Mouse (Mus musculus) forebrain, embryonic 12.5 days (tissue): Measurements from ENCODE around the gene 2200002D01Rik. TPM values are rescaled to one million over a fixed set of nuclear protein-coding genes. Genes with fewer than 3 reads are reported as not detected.

Experiments used
- ATAC-seq: fragments of 200-750 bp; cut with Nextera tagmentation; 2 replicates; pipeline ENCODE4 v1.8.0; 2017; ENCODE audit warnings: moderate TSS enrichment; ENCODE audit not compliant: low FRiP score
- H3K27ac ChIP-seq: fragments of 300-500 bp; sonication (generic); 2 replicates; pipeline ENCODE4 v1.5.1; 2016; ENCODE audit warnings: mild to moderate bottlenecking
- H3K27me3 ChIP-seq: fragments of 300-500 bp; sonication (generic); 2 replicates; pipeline ENCODE4 v1.6.1; 2016; ENCODE audit warnings: mild to moderate bottlenecking
- H3K36me3 ChIP-seq: fragments of 300-500 bp; sonication (generic); replicated peaks from 2 replicates; pipeline ENCODE4 v1.6.1; 2016; ENCODE audit warnings: mild to moderate bottlenecking
- H3K4me1 ChIP-seq: fragments of 300-500 bp; sonication (generic); 2 replicates; pipeline ENCODE4 v1.6.1; 2016
- H3K4me2 ChIP-seq: fragments of 300-500 bp; sonication (generic); 2 replicates; pipeline ENCODE4 v1.6.1; 2016; ENCODE audit warnings: mild to moderate bottlenecking, moderate library complexity
- H3K4me3 ChIP-seq: fragments of 300-500 bp; sonication (generic); replicated peaks from 2 replicates; pipeline ENCODE4 v1.5.1; 2016; ENCODE audit warnings: mild to moderate bottlenecking
- H3K9ac ChIP-seq: fragments of 300-500 bp; sonication (generic); 2 replicates; pipeline ENCODE4 v1.6.1; 2016; ENCODE audit warnings: mild to moderate bottlenecking
- H3K9me3 ChIP-seq: fragments of 300-500 bp; sonication (generic); 2 replicates; pipeline ENCODE4 v1.6.1; 2016
- WGBS: fragments of 180-500 bp; shearing (Covaris S2); methylation state at CpG from one replicate; pipeline ENCODE4 v1.1.7; 2016; 5-methylcytosine and 5-hydroxymethylcytosine counted together
- polyA plus RNA-seq: library from polyadenylated mRNA; unstranded; fragments of >200 nt; fragmentation: Nextera tagmentation; extraction: Ambion mirVana; gene quantifications from 2 replicates; pipeline ENCODE4 v1.2.1, GENCODE M21; 2016

Gene 2200002D01Rik
- polyA plus RNA-seq, 1 experiment from 2014 or later = 1.4 TPM

DNA sequence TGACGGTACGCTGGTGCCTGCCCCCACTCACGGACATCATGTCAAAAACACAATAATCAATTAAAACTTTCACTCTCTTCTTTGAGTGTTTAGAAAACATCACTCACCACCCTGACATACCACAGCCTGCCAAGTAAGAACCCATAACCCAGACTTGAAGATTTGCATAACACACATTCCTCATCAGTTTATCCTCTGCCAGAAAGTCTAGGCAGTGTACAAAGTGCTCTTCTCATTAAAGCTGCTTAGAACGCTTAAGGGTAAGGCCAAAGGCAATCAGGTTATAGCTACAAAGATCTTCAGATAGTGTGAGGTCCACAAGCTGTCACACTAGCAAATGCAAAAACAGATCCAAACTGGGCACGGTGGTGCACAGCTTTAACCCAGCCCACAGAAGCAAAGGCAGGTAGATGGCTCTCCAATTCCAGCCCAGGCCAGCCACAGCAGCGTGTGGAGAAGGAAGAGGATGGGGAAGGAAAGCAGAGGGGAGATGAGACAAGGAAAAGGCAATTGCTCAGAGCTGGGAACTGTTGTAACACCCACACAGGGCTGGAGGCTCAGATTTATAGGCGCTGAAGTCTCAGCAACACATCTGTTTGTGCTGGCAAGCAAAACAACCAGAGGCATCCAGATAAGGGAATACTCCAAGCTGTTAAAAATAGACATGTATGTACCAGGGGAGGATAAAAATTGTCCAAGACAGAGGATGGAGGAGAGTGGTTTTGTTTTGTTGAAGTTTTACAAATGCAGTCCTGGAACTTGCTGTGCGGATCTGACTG lies 23.6 kb upstream of the 2200002D01Rik start:
- no peak overlapping the region for H3K27ac ChIP-seq
- ATAC-seq = no peak
- no peaks in the 10 kb centered on the region for H3K4me1 ChIP-seq
- H3K36me3 ChIP-seq = no peaks in the 10 kb centered on the region
- H3K9ac ChIP-seq = no peak overlapping the region
- H3K27me3 ChIP-seq = no peaks in the 10 kb centered on the region
- H3K4me3 ChIP-seq = no peak overlapping the region
- H3K4me2 ChIP-seq = no peak overlapping the region
- 88% methylated on average over 8 of the region's 8 CpGs for WGBS
- H3K9me3 ChIP-seq = no peaks in the 10 kb centered on the region

DNA sequence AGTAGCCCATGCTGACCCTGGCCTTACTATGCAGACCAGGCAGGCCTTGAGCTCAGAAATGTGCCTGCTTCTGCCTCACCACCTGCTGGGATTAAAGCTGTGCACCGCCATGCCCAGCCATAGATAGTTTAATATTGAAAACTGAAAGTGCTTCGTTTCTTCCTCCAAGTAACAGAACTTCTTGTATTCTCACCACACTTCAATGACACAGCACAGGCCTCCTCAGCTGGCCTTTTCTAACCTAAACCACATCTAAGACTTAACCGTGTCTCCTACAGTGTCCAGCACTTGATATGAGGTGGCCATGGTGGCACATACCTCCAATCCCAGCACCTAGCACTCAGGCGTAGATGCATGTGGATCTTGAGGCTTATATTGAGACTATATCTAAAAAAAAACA lies 22.2 kb upstream of the 2200002D01Rik start:
- no peaks in the 10 kb centered on the region for H3K9me3 ChIP-seq
- H3K27me3 ChIP-seq = no peaks in the 10 kb centered on the region
- 88% methylated on average over 4 of the region's 4 CpGs for WGBS
- no peak overlapping the region for H3K27ac ChIP-seq
- H3K4me3 ChIP-seq = no peak overlapping the region
- ATAC-seq = no peak
- H3K36me3 ChIP-seq = no peaks in the 10 kb centered on the region
- H3K4me1 ChIP-seq = no peaks in the 10 kb centered on the region
- H3K4me2 ChIP-seq = no peak overlapping the region
- H3K9ac ChIP-seq = no peak overlapping the region

DNA sequence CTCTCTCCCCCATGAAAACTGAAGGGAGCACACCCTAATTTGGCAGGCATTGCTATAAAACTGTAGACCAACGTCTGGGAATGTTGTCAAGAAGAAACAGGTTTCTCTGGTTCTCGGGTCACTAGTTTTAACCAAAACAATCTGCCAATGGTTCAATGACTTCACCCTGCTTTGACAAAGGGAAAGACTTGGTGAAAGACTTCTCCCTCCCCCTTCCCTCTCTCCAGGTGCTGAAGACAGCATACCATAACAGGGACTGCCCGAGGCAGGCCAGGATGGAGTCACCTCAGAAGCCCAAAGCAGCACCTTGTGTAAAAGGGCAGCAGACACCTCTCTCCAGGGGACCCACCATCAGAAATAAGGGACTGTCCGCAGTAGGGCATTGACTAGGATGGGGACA lies 18.7 kb upstream of the 2200002D01Rik start:
- H3K9ac ChIP-seq = no peak overlapping the region
- H3K27ac ChIP-seq = no peak overlapping the region
- H3K27me3 ChIP-seq = no peaks in the 10 kb centered on the region
- no peak overlapping the region for H3K4me3 ChIP-seq
- no peak overlapping the region for H3K4me2 ChIP-seq
- no peaks in the 10 kb centered on the region for H3K4me1 ChIP-seq
- H3K9me3 ChIP-seq = no peaks in the 10 kb centered on the region
- no peak for ATAC-seq
- no peaks in the 10 kb centered on the region for H3K36me3 ChIP-seq
- WGBS = 51% methylated on average over 4 of the region's 4 CpGs

DNA sequence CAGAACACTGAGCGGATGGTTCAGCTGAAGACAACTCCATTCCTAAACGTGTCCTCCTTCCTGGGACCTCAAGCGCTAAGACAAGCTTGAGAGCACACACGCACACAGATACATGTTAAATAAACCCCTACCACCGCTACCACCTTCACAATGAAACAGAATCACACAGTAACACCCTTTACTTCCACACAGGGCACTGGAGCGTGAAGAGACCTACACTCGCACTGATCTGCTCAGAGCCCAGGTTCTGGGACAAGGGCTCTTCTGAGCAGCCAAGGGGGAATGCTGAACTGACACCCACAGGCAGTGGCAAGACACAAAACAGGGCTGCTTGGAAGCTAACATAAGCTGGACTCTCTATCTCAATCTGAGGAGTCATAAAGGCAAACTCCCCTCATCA lies 17.4 kb upstream of the 2200002D01Rik start:
- Histone ChIP-seq H3K4me1 (no peaks in the 10 kb centered on the region), H3K27ac (no peak overlapping the region), H3K9me3 (no peaks in the 10 kb centered on the region), H3K27me3 (no peaks in the 10 kb centered on the region), H3K36me3 (no peaks in the 10 kb centered on the region), H3K4me3 (no peak overlapping the region), H3K9ac (no peak overlapping the region), H3K4me2 (no peak overlapping the region)
- no peak for ATAC-seq
- WGBS = 79% methylated on average over 7 of the region's 7 CpGs

DNA sequence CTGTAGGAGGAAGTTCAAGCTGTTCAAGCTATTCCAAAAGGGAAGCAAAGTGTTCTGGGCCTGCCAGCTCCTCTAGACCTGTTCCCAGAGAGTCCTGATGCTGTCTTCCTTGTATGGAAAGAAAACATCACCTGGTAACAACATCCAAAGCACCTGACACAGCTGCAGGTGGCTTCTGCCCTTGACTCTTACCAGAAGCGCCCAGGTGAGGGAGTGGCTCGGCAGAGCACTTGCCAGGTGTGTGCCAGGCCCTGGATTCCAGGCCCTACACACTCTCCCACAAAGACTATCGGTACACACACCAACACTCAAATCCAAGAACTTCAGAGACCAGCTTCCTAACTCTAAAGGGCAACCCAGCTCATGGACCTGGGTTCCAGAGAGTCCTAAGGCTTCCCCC lies 15.6 kb upstream of the 2200002D01Rik start:
- no peak overlapping the region for H3K9ac ChIP-seq
- no peak overlapping the region for H3K27ac ChIP-seq
- no peak overlapping the region for H3K4me3 ChIP-seq

DNA sequence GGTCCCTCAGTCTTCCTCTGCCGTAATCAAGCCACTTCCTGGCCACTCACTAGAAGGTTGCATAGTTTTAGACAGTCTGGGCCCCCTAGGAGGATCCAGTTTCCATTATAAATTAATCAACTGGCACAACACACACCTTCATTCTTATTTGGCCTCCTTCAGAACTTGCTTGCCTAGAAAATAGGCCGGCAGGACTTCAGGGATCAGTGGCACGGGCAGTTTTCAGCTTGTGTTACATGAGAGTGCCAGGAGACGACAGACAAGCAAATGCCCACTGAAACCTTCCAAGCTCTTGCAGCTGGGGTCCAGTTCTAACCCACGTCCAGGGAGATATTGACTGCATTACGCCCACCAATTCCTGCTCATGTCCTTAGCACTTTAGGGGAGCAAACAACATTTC lies 13.9 kb upstream of the 2200002D01Rik start:
- no peak overlapping the region for H3K9ac ChIP-seq
- H3K9me3 ChIP-seq = no peaks in the 10 kb centered on the region
- H3K4me2 ChIP-seq = no peak overlapping the region
- no peak for ATAC-seq
- no peak overlapping the region for H3K27ac ChIP-seq
- H3K4me3 ChIP-seq = no peak overlapping the region
- 85% methylated on average over 6 of the region's 6 CpGs for WGBS
- no peaks in the 10 kb centered on the region for H3K27me3 ChIP-seq
- no peaks in the 10 kb centered on the region for H3K36me3 ChIP-seq
- H3K4me1 ChIP-seq = peaks cover 22% of the 10 kb centered on the region

More for the DNA sequence above, 15.6 kb upstream of the 2200002D01Rik start:
- Histone ChIP-seq H3K36me3 (no peaks in the 10 kb centered on the region), H3K4me1 (peaks cover 14% of the 10 kb centered on the region), H3K27me3 (no peaks in the 10 kb centered on the region), H3K9me3 (no peaks in the 10 kb centered on the region), H3K4me2 (no peak overlapping the region)
- 97% methylated on average over 3 of the region's 3 CpGs for WGBS
- no peak for ATAC-seq

DNA sequence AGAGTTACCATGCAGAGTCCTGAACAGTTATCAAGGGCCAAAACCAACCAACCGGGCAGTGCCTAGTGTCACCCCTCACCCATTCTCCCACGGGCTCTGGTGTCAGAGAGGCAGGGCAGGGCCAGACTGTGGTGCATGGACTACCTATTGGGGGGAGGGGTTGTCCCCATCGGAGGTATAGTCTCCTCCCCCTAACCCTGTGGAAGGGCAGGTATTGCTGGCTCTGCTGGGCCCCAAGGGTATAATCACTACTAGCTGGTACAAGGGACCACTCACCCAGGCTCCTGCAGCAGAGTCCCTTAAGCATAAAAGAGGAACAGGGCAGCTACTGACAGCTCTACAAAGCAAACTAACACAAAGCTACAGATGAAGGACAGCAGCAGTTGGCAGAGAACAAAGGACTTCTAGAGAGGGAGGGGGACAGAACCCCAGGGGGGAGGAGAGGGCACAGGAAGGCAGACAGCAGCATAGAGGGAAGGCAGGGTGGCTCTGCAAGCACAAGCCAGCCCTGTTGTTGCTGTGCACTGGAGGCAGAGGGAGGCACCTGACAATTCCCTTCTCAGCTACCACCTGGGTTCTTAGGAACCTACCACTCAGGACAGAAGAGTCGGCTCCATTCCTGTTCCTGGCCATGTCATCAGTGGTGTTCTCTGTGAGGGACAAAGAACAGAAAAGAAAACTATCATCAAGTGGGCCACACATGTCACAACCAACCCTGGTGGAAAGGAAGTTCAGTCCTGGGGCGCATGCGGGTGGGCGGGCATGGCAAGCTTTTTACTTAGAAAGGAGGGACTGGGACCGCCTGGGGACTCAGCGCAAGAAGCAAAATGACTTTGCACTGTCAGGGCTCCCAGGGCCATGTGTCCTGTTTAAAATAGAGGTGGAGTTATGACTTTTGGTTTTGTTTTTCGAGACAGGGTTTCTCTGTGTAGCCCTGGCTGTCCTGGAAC lies 11.8 kb upstream of the 2200002D01Rik start:
- 72% methylated on average over 10 of the region's 10 CpGs for WGBS
- Histone ChIP-seq H3K9ac (0 out of 2 replicates have a peak overlapping the region, but pooled peaks have one; percentile 33), H3K9me3 (no peaks in the 10 kb centered on the region), H3K4me2 (no peak overlapping the region), H3K27ac (peak overlapping the region; percentile 62), H3K27me3 (no peaks in the 10 kb centered on the region), H3K4me1 (peaks cover 22% of the 10 kb centered on the region), H3K36me3 (no peaks in the 10 kb centered on the region), H3K4me3 (no peak overlapping the region)
- peak; percentile 65 for ATAC-seq

DNA sequence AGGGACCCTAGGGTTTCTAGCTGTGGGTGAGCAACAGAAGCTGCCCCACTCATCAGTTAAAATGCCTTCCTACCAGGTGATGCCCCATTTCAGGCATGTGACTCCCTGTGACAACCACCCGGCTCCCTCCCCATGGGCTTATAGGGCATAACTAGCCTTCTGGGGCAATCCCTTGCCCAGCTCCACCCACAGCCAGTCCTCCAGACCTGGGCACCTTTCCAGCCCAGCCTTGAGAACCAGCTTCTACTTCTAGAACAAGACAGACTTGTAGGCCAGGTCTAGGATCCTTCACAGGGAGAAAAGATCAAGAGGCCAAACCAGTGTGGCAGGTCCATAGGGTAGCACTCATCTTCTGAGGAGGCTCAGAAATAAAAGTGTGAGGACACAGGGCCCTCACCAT lies 9.1 kb upstream of the 2200002D01Rik start:
- Histone ChIP-seq H3K4me1 (peaks cover 22% of the 10 kb centered on the region), H3K9ac (no peak overlapping the region), H3K4me3 (no peak overlapping the region), H3K27ac (no peak overlapping the region), H3K27me3 (no peaks in the 10 kb centered on the region), H3K36me3 (no peaks in the 10 kb centered on the region), H3K4me2 (no peak overlapping the region), H3K9me3 (no peaks in the 10 kb centered on the region)
- WGBS = 80% methylated on average over 1 of the region's 1 CpGs
- ATAC-seq = no peak

DNA sequence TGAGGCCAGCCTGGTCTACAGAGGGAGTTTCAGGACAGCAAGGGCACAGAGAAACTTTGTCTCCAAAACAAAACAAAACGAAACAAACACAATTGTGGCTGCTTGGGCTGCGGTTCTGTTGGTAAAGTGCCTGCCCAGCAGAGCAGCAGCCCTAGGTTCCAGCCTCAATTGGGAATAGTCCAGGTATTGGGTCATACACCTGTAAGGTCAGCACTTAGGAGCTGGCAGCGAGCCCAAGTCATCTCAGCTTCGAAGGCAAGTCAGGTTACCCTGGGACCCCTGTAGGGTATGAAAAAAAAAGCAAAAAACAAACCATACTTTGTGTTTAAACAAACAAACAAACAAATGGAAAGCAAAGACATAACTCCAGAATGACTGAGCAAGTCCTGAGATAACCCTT lies 7.6 kb upstream of the 2200002D01Rik start:
- H3K9me3 ChIP-seq = no peaks in the 10 kb centered on the region
- H3K36me3 ChIP-seq = no peaks in the 10 kb centered on the region
- H3K27ac ChIP-seq = no peak overlapping the region
- H3K27me3 ChIP-seq = no peaks in the 10 kb centered on the region
- peaks cover 22% of the 10 kb centered on the region for H3K4me1 ChIP-seq
- no peak for ATAC-seq
- H3K4me3 ChIP-seq = no peak overlapping the region
- H3K9ac ChIP-seq = no peak overlapping the region
- no peak overlapping the region for H3K4me2 ChIP-seq
- WGBS = 87% methylated on average over 4 of the region's 4 CpGs

DNA sequence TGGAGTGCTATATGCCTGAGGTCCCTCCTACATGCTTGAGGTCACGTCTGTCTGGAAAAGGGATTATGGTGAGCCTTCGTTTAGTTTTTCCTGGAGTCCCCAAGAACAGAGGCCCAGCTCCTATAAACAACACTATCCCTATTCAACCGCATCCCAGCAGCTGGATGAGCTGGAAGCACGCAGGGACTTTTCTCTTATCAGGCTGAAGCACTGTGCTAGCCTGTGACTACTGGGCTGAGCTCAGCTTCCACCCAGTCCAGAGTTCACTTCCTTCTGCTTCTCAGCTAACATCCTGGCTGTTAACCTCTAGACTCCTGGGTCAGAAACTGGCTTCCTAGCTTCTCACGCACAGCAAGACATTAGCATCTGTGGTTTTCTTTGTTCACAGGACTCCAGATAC lies 5.6 kb upstream of the 2200002D01Rik start:
- Histone ChIP-seq H3K4me1 (peaks cover 8% of the 10 kb centered on the region; the same call in 1 of the 2 replicates), H3K27me3 (peaks cover 8% of the 10 kb centered on the region), H3K4me2 (no peak overlapping the region), H3K27ac (no peak overlapping the region), H3K4me3 (no peak overlapping the region), H3K9ac (no peak overlapping the region), H3K36me3 (no peaks in the 10 kb centered on the region), H3K9me3 (no peaks in the 10 kb centered on the region)
- ATAC-seq = no peak
- WGBS = 55% methylated on average over 5 of the region's 5 CpGs

DNA sequence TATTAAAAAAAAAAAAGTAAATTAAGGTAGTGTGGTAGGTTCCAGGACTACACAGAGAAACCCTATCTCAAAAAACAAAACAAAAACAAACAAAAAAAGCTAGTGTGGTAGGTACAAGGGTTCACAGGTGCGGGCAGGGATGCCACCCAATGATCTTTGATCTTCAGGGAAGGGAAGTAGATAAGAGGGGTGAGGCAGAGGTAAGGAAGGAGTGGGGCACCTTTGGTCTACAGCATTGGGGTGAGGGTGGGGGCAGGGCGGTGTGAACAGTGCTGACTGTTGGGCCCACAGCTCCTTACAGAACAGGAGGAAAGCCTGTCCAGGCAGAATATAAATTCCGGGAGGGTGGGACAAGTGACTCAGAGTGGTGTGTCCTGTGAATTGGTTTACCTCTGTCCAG lies 2.9 kb upstream of the 2200002D01Rik start:
- Histone ChIP-seq H3K4me3 (no peak overlapping the region), H3K4me2 (no peak overlapping the region), H3K27me3 (peaks cover 29% of the 10 kb centered on the region), H3K4me1 (peaks cover 12% of the 10 kb centered on the region), H3K36me3 (peaks cover 6% of the 10 kb centered on the region; the same call in 1 of the 2 replicates), H3K27ac (no peak overlapping the region), H3K9ac (no peak overlapping the region), H3K9me3 (no peaks in the 10 kb centered on the region)
- 96% methylated on average over 3 of the region's 3 CpGs for WGBS
- no peak for ATAC-seq

DNA sequence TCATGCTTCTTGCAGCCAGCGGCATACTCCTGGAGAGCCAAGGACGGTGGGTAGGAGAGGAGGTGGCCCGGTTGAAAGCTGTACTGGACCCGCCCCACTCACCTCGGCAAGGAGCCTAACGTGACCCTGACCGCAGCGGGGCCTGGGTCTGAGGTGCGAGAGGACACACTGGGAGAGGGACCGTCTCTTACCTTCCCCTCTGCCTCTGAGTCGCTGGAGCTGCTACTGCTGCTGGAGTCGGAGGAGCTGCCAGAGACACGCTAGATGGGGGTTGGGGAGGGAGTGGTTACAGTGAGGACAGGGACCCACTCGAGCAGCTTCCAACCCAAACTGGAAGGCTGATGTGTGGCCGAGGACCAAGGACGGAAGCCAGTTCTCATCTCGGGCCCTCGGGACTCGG lies 560 bp downstream of the 2200002D01Rik start:
- H3K9ac ChIP-seq = peak overlapping the region; percentile 44; the same call in 1 of the 2 replicates
- peaks cover 29% of the 10 kb centered on the region for H3K27me3 ChIP-seq
- no peak overlapping the region for H3K27ac ChIP-seq
- H3K4me3 ChIP-seq = peak overlapping the region; percentile 19
- H3K9me3 ChIP-seq = no peaks in the 10 kb centered on the region
- peak overlapping the region; percentile 49 for H3K4me2 ChIP-seq
- 19% methylated on average over 19 of the region's 19 CpGs for WGBS
- H3K36me3 ChIP-seq = peaks cover 28% of the 10 kb centered on the region
- peaks cover 12% of the 10 kb centered on the region for H3K4me1 ChIP-seq
- ATAC-seq = no peak
